Mouse (Mus musculus) stomach, postnatal 0 days (tissue): ENCODE results near the gene Chrm4. TPM values are rescaled to one million over a fixed set of nuclear protein-coding genes. Genes with fewer than 3 reads are reported as not detected.

Source experiments
- ATAC-seq: fragments of 200-750 bp; cut with Nextera tagmentation; 2 replicates; pipeline ENCODE4 v1.8.0; 2017; ENCODE audit not compliant: low FRiP score, low TSS enrichment
- DNase-seq: peaks from one replicate; pipeline ENCODE4 v3.0.0-alpha.2; 2016; ENCODE audit warnings: low spot score
- H3K27ac ChIP-seq: fragments of 300-500 bp; sonication (generic); replicated peaks from 2 replicates; pipeline ENCODE4 v1.5.1; 2014; ENCODE audit warnings: mild to moderate bottlenecking, control low read depth
- H3K27me3 ChIP-seq: fragments of 300-500 bp; sonication (generic); 2 replicates; pipeline ENCODE4 v1.6.1; 2014; ENCODE audit warnings: low read length; ENCODE audit not compliant: control insufficient read depth, insufficient read depth
- H3K36me3 ChIP-seq: fragments of 300-500 bp; sonication (generic); 2 replicates; pipeline ENCODE4 v1.6.1; 2014; ENCODE audit warnings: low read length, mixed read lengths; ENCODE audit not compliant: control insufficient read depth, insufficient read depth
- H3K4me1 ChIP-seq: fragments of 300-500 bp; sonication (generic); replicated peaks from 2 replicates; pipeline ENCODE4 v1.6.1; 2014; ENCODE audit warnings: antibody characterized with exemption; ENCODE audit not compliant: control insufficient read depth, insufficient read depth
- H3K4me2 ChIP-seq: fragments of 300-500 bp; sonication (generic); replicated peaks from 2 replicates; pipeline ENCODE4 v1.6.1; 2014; ENCODE audit warnings: low read depth, mild to moderate bottlenecking, control low read depth, moderate library complexity
- H3K4me3 ChIP-seq: fragments of 300-500 bp; sonication (generic); 2 replicates; pipeline ENCODE4 v1.5.1; 2014; ENCODE audit warnings: low read depth, low read length, control low read depth
- H3K9ac ChIP-seq: fragments of 300-500 bp; sonication (generic); 2 replicates; pipeline ENCODE4 v1.6.1; 2014; ENCODE audit warnings: mild to moderate bottlenecking, low read length, control low read depth, mixed read lengths
- H3K9me3 ChIP-seq: fragments of 300-500 bp; sonication (generic); 2 replicates; pipeline ENCODE4 v1.6.1; 2016; ENCODE audit warnings: low read length; ENCODE audit not compliant: control insufficient read depth
- CTCF ChIP-seq: IDR thresholded peaks from 2 replicates; pipeline ENCODE4 v1.5.1; 2016; ENCODE audit warnings: antibody characterized with exemption, low read depth, mild to moderate bottlenecking, moderate library complexity
- EP300 ChIP-seq: optimal IDR thresholded peaks from 2 replicates; pipeline ENCODE3; 2016; ENCODE audit warnings: antibody characterized with exemption
- WGBS: fragments of 180-500 bp; shearing (Covaris S2); extraction: QIAGEN DNeasy Blood & Tissue Kit; methylation state at CpG from one replicate; pipeline ENCODE4 v1.1.7; 2014; 5-methylcytosine and 5-hydroxymethylcytosine counted together
- polyA plus RNA-seq: library from polyadenylated mRNA; unstranded; fragments of >200 nt; fragmentation: Nextera tagmentation; extraction: Ambion mirVana; gene quantifications from 2 replicates; pipeline ENCODE4 v1.2.1, GENCODE M21; 2015

The Chrm4 gene
- polyA plus RNA-seq, 1 experiment from 2014 or later, result 0.08 TPM

GRCm38 (mm10) chr2:91934016-91934415 lies 7.0 kb downstream of the Chrm4 start:
- no peak for DNase-seq
- Histone ChIP-seq H3K27ac (no peak overlapping the region), H3K9me3 (no peaks in the 10 kb centered on the region)

DNA sequence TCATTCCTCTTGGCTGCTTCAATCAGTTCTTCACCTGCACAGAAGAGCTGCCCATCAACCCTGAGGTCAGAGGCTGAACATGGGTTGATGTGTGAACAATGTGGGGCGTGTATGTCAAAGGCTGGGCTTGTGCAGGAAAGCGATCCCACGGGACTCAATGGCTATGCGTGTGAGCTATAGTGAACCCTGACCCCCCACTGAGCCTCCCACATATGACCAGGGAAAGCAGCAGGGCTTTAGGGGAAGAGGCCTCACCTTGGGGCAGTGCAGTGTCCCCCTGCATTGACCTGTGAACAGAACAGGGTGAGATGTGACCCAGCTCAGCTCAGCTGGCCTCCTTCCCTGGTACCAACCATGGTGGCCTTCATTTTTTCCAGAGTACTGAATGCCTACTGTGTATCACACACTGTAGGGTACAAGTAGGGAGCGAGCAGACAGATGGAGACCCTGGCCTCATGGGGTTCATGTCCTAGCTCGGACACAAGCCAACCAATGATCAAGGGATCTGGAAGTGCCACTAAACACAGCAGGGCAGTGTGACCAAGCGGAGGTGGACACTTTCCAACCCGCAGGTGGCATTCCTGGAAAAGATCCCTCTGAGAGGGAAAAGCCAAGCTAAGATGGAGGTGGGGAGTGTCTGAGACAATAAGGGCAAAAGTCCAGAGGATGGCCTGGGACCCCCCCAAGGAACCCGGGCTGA lies 7.9 kb downstream of the Chrm4 start:
- no peaks in the 10 kb centered on the region for H3K9me3 ChIP-seq
- H3K4me1 ChIP-seq, result peaks cover 5% of the 10 kb centered on the region; the same call in 1 of the 2 replicates
- peaks cover 25% of the 10 kb centered on the region for H3K36me3 ChIP-seq
- TF ChIP-seq CTCF (no peak), EP300 (no peak)
- H3K4me2 ChIP-seq, result no peak overlapping the region
- DNase-seq (no peak), ATAC-seq (no peak)
- no peak overlapping the region for H3K4me3 ChIP-seq
- WGBS, result 83% methylated on average over 9 of the region's 9 CpGs
- no peak overlapping the region for H3K27ac ChIP-seq
- H3K27me3 ChIP-seq, result no peaks in the 10 kb centered on the region
- H3K9ac ChIP-seq, result no peak overlapping the region

More at GRCm38 (mm10) chr2:91934016-91934415, 7.0 kb downstream of the Chrm4 start:
- no peak overlapping the region for H3K4me2 ChIP-seq
- H3K27me3 ChIP-seq, result no peaks in the 10 kb centered on the region
- peaks cover 5% of the 10 kb centered on the region; the same call in 1 of the 2 replicates for H3K4me1 ChIP-seq
- 53% methylated on average over 8 of the region's 8 CpGs for WGBS
- H3K9ac ChIP-seq, result no peak overlapping the region
- H3K36me3 ChIP-seq, result peaks cover 21% of the 10 kb centered on the region
- H3K4me3 ChIP-seq, result no peak overlapping the region
- TF ChIP-seq EP300, result no peak
- TF ChIP-seq CTCF, result no peak
- no peak for ATAC-seq

DNA sequence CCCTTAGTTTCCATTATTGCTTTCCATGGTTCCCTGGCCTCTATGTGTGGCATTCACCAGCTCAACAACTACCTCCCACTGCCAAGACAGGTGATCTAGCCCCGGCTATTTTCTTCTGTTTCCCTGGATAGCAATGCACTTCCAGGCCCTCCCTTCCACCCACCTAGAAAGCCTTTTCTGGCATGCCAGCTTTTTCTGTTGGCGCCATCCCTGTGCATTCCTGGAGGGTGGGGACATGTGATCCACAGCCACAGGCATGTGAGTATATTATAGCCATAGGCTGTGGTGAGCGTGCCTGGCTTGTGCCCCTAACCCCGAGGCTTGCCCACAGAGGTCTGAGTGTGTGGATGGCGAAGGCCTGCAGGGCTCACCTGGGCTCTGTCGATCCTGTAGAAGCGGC lies 9.1 kb downstream of the Chrm4 start:
- Histone ChIP-seq H3K27ac (no peak overlapping the region), H3K4me2 (no peak overlapping the region), H3K36me3 (peaks cover 29% of the 10 kb centered on the region), H3K9ac (no peak overlapping the region), H3K4me3 (no peak overlapping the region), H3K27me3 (no peaks in the 10 kb centered on the region), H3K4me1 (no peaks in the 10 kb centered on the region; the same call in 1 of the 2 replicates), H3K9me3 (no peaks in the 10 kb centered on the region)
- 84% methylated on average over 7 of the region's 7 CpGs for WGBS
- DNase-seq, result no peak
- ATAC-seq, result no peak
- TF ChIP-seq CTCF (no peak), EP300 (no peak)

DNA sequence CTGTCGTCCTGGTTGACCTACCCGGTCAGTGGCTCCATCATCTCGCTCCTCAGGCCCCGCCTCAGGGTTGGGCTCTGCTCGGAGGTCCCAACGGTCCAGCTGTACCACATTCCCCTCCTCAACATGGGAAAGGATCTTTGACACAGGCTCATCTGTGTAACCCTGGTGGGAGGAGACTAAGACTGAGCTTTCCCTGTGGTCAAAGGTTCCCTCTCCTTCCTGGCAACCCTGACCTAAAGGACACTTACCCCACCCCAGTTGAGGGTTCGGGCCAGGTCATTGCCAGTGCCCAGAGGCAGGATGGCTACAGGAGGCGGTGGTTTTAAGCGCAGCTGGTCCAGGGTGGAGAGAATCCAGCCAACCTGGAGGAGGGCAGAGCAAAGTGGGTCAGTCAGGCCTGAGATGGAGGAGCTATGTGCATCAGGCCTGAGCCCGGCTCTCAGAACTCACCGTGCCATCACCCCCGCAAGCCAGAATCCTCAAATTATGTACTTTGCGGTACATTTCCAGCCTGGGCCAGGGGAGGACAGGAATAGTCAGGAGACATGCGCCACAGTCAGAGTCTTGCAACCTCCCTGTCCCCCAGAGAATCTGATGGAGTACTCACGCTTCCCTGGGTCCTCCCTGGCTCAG lies 12.4 kb downstream of the Chrm4 start:
- H3K9me3 ChIP-seq, result no peaks in the 10 kb centered on the region
- DNase-seq, result no peak
- no peaks in the 10 kb centered on the region for H3K27me3 ChIP-seq
- H3K4me3 ChIP-seq, result no peak overlapping the region
- no peak overlapping the region for H3K4me2 ChIP-seq
- H3K27ac ChIP-seq, result no peak overlapping the region
- no peak overlapping the region for H3K9ac ChIP-seq
- no peak for TF ChIP-seq EP300
- no peak for ATAC-seq
- WGBS, result 84% methylated on average over 15 of the region's 15 CpGs
- no peaks in the 10 kb centered on the region for H3K4me1 ChIP-seq
- H3K36me3 ChIP-seq, result peaks cover 27% of the 10 kb centered on the region

DNA sequence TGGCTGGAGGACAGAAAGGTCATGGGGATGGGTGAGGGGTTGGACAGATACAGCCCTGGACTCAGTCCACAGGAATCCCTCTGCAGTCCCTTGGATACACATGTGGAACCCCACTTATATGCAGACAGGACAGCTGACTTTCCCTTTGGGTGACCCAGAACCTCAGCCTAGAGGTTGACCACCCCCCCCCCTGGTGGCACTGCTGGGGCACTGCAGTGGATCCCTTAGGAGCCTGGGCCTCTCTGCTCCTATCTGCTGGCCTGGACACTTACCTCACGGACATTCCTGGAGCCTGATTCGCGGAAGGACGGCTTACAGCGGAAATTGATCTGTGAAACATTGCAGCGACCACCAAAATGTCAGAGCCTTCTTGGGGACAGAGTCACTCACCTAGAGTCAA lies 15.3 kb downstream of the Chrm4 start:
- Histone ChIP-seq H3K9me3 (no peaks in the 10 kb centered on the region), H3K36me3 (peaks cover 12% of the 10 kb centered on the region; the same call in 1 of the 2 replicates), H3K27ac (no peak overlapping the region), H3K27me3 (no peaks in the 10 kb centered on the region), H3K9ac (no peak overlapping the region), H3K4me1 (no peaks in the 10 kb centered on the region), H3K4me2 (no peak overlapping the region), H3K4me3 (no peak overlapping the region)
- 74% methylated on average over 6 of the region's 6 CpGs for WGBS
- peak; percentile 68 for TF ChIP-seq CTCF
- TF ChIP-seq EP300, result no peak
- peak; percentile 45 for DNase-seq
- ATAC-seq, result no peak
